Mouse (Mus musculus) limb, embryonic 15.5 days (tissue): ENCODE data around the gene Pla2g6. TPM values are rescaled to one million over a fixed set of nuclear protein-coding genes. Genes with fewer than 3 reads are reported as not detected.

ENCODE experiments used
- ATAC-seq: fragments of 200-750 bp; cut with Nextera tagmentation; 2 replicates; pipeline ENCODE4 v1.8.0; 2017; ENCODE audit warnings: low read depth, moderate TSS enrichment; ENCODE audit not compliant: insufficient number of reproducible peaks, low FRiP score, low TSS enrichment
- H3K27ac ChIP-seq: fragments of 300-500 bp; sonication (generic); 2 replicates; pipeline ENCODE4 v1.5.1; 2015; ENCODE audit warnings: moderate library complexity, mild to moderate bottlenecking, inconsistent platforms
- H3K27me3 ChIP-seq: fragments of 300-500 bp; sonication (generic); 2 replicates; pipeline ENCODE4 v1.6.1; 2015; ENCODE audit warnings: inconsistent platforms
- H3K36me3 ChIP-seq: fragments of 300-500 bp; sonication (generic); 2 replicates; pipeline ENCODE4 v1.6.1; 2015; ENCODE audit warnings: inconsistent platforms
- H3K4me1 ChIP-seq: fragments of 300-500 bp; sonication (generic); 2 replicates; pipeline ENCODE4 v1.6.1; 2015; ENCODE audit warnings: inconsistent platforms
- H3K4me2 ChIP-seq: fragments of 300-500 bp; sonication (generic); 2 replicates; pipeline ENCODE4 v1.6.1; 2015; ENCODE audit warnings: mild to moderate bottlenecking, inconsistent platforms
- H3K4me3 ChIP-seq: fragments of 300-500 bp; sonication (generic); 2 replicates; pipeline ENCODE4 v1.5.1; 2015; ENCODE audit warnings: mild to moderate bottlenecking, inconsistent platforms
- H3K9ac ChIP-seq: fragments of 300-500 bp; sonication (generic); 2 replicates; pipeline ENCODE4 v1.6.1; 2015; ENCODE audit warnings: inconsistent platforms
- H3K9me3 ChIP-seq: fragments of 300-500 bp; sonication (generic); 2 replicates; pipeline ENCODE4 v1.6.1; 2016; ENCODE audit warnings: inconsistent platforms
- WGBS: fragments of 180-500 bp; shearing (Covaris S2); methylation state at CpG from one replicate; pipeline ENCODE4 v1.1.7; 2015; 5-methylcytosine and 5-hydroxymethylcytosine counted together
- polyA plus RNA-seq: library from polyadenylated mRNA; unstranded; fragments of >200 nt; fragmentation: Nextera tagmentation; extraction: Ambion mirVana; gene quantifications from 2 replicates; pipeline ENCODE4 v1.2.1, GENCODE M21; 2015

Gene Pla2g6
- polyA plus RNA-seq, 1 experiment from 2014 or later, result 12.9 TPM

GRCm38 (mm10) chr15:79262786-79263309, 65.3 kb downstream of the Pla2g6 start:
- Histone ChIP-seq H3K4me3 (no peak overlapping the region), H3K27ac (no peak overlapping the region), H3K9me3 (no peaks in the 10 kb centered on the region), H3K27me3 (peaks cover 35% of the 10 kb centered on the region), H3K4me1 (peaks cover 28% of the 10 kb centered on the region), H3K9ac (no peak overlapping the region), H3K4me2 (no peak overlapping the region), H3K36me3 (no peaks in the 10 kb centered on the region)
- 90% methylated on average over 3 of the region's 3 CpGs for WGBS
- no peak for ATAC-seq

DNA sequence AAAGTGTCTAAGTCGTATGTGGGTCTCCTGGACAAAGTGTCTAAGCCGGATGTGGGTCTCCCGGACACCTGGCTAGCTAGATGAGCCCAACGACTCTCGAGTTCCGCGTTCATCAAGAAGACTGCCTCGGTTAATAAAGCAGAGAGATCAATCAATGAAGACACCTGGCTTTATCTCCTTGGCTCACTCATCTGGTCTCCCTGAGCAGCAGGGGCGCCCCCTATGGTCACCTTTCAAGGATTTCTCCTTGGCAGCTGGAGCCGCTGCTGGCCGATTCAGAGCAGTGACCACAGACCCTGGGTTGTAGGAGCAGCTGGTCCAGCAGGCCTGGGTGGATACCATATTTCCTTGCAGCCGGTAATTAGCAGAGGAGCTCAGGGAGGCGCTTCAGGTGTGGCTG, 65.8 kb downstream of the Pla2g6 start:
- peak overlapping the region; percentile 100 for H3K4me2 ChIP-seq
- no peak overlapping the region for H3K9ac ChIP-seq
- no peak overlapping the region for H3K27ac ChIP-seq
- no peaks in the 10 kb centered on the region for H3K9me3 ChIP-seq
- WGBS, result 21% methylated on average over 13 of the region's 13 CpGs
- peaks cover 28% of the 10 kb centered on the region for H3K4me1 ChIP-seq
- no peaks in the 10 kb centered on the region for H3K36me3 ChIP-seq
- H3K4me3 ChIP-seq, result peak overlapping the region; percentile 63; the same call in 1 of the 2 replicates
- peaks cover 35% of the 10 kb centered on the region for H3K27me3 ChIP-seq
- no peak for ATAC-seq

- no peak; the same call in 1 of the 2 replicates for ATAC-seq
- H3K4me2 ChIP-seq, result peak overlapping the region; percentile 100
- H3K4me3 ChIP-seq, result peak overlapping the region; percentile 63
- 0% methylated on average over 15 of the region's 28 CpGs for WGBS
- peaks cover 35% of the 10 kb centered on the region for H3K27me3 ChIP-seq
- H3K9me3 ChIP-seq, result no peaks in the 10 kb centered on the region
- H3K9ac ChIP-seq, result peak overlapping the region; percentile 58
- H3K27ac ChIP-seq, result peak overlapping the region; percentile 57
- H3K4me1 ChIP-seq, result peaks cover 28% of the 10 kb centered on the region
- H3K36me3 ChIP-seq, result no peaks in the 10 kb centered on the region
These were observed 66.4 kb downstream of the Pla2g6 start for GRCm38 (mm10) chr15:79261757-79262156.

DNA sequence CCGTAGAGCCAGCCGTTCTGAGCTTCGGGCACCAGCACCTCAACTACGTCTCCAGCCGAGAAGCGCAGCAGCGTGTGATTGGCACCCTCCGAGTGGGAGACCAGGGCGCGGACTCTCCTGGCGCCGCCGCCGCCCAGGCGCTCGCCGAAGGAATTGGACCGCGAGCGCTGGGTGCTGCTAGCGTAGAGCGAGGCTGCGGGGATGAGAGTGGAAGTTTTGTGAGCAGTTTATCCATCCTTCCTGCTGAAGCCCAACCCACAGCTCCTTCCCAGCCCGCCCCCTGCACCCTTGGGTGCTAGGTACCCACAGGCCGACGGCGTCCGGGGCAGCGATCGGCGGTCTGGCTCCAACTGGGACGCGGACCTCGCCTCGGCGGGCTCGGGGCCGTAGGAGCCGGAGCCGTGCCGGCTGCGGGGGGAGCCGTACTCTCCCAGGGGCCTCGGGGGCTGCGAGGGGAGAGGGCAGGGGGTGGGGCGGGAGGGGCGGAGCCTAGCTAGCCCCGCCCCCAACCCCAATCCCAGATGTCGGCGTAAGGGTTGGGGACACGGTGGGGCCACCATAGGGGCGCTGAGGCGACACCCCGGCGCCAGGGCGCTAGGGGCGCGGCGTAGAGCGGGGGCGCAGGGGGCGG, 67.0 kb downstream of the Pla2g6 start:
- Histone ChIP-seq H3K27me3 (peaks cover 35% of the 10 kb centered on the region), H3K27ac (peak overlapping the region; percentile 57), H3K4me2 (peak overlapping the region; percentile 100), H3K4me1 (peaks cover 28% of the 10 kb centered on the region), H3K9me3 (no peaks in the 10 kb centered on the region), H3K4me3 (peak overlapping the region; percentile 63), H3K36me3 (no peaks in the 10 kb centered on the region), H3K9ac (peak overlapping the region; percentile 58)
- peak; percentile 57 for ATAC-seq
- 1% methylated on average over 56 of the region's 62 CpGs for WGBS

GRCm38 (mm10) chr15:79258521-79258920, 69.7 kb downstream of the Pla2g6 start:
- ATAC-seq, result no peak
- H3K4me1 ChIP-seq, result peaks cover 28% of the 10 kb centered on the region
- no peak overlapping the region for H3K4me3 ChIP-seq
- 23% methylated on average over 17 of the region's 17 CpGs for WGBS
- H3K27me3 ChIP-seq, result peaks cover 48% of the 10 kb centered on the region
- no peaks in the 10 kb centered on the region for H3K9me3 ChIP-seq
- H3K4me2 ChIP-seq, result no peak overlapping the region
- no peak overlapping the region for H3K9ac ChIP-seq
- H3K36me3 ChIP-seq, result no peaks in the 10 kb centered on the region
- no peak overlapping the region for H3K27ac ChIP-seq

DNA sequence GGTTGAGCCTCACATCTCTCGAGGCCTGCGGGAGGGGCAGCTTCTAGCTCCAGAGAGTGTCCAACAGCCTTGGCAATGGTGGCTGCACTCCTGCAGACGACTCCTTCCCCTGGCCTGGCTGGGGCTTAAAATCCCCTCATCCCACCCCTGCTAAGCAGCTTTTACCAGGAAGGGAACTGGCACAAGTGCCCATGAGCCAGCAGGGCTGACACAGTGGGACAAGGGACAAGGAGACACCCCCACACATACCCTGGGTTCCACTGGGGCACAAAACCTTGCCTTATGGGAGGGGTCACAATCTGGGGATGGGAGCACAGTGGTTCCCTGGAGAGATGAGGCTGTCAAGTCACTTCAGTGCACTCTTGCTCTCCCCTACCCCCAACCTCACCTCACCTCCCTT, 73.5 kb downstream of the Pla2g6 start, which contains the start of gene Slc16a8:
Gene Slc16a8 (minus strand): TSS at position 101 of the 400 bp plus-strand sequence.
- H3K4me2 ChIP-seq, result no peak within 1 kb of the TSS
- no peak within 1 kb of the TSS for H3K4me3 ChIP-seq
- H3K4me1 ChIP-seq, result peaks cover 23% of the 10 kb centered on the region
- WGBS, result 29% methylated on average over 3 of the region's 3 CpGs
- peaks cover under 1% of the 10 kb centered on the region; the same call in 1 of the 2 replicates for H3K36me3 ChIP-seq
- H3K9ac ChIP-seq, result no peak within 1 kb of the TSS
- peaks cover 51% of the 10 kb centered on the region for H3K27me3 ChIP-seq
- H3K9me3 ChIP-seq, result no peaks in the 10 kb centered on the region
- H3K27ac ChIP-seq, result no peak within 1 kb of the TSS
- no peak for ATAC-seq

GRCm38 (mm10) chr15:79252580-79252979, 75.6 kb downstream of the Pla2g6 start:
- H3K9ac ChIP-seq, result peak overlapping the region; percentile 44
- peaks cover 22% of the 10 kb centered on the region for H3K36me3 ChIP-seq
- H3K4me1 ChIP-seq, result peaks cover 17% of the 10 kb centered on the region
- H3K4me3 ChIP-seq, result peak overlapping the region; percentile 40
- H3K27me3 ChIP-seq, result peaks cover 46% of the 10 kb centered on the region
- H3K4me2 ChIP-seq, result peak overlapping the region; percentile 87
- 32% methylated on average over 24 of the region's 24 CpGs for WGBS
- no peak overlapping the region for H3K27ac ChIP-seq
- no peaks in the 10 kb centered on the region for H3K9me3 ChIP-seq
- ATAC-seq, result no peak

DNA sequence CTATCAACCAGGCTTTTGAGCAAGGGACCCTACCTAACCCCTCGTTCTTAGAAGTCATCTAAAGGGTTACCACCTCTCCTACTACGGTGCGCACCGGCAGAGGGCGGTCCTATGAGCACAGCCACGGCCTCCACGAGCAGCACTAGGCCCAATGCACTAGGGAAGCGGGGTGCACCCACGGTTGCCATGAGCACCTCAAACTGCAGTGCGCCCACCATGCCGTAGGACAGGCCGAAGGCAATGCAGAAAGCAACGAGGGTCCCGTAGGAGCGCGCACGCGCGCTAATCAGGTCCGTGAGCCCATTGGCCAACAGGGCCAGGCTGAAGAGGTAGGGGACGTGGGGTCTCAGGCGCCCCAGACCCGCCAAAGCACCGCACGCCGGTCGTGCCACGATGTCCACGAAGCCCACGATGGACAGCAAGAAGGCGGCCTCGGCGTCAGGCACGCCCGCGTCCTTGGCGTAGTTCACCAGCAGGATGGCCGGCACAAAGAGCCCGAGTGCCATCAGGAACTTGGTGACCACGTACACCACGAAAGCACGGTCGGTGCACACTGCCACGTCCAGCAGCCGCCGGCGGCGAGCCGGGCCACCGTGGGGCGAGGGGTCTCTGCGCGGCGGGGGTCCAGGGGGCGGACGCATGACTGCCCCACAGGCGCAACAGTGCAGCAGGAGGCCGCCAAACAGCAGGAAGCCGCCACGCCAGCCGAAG, 76.3 kb downstream of the Pla2g6 start:
- Histone ChIP-seq H3K9ac (peak overlapping the region; percentile 44), H3K9me3 (no peaks in the 10 kb centered on the region), H3K36me3 (peaks cover 27% of the 10 kb centered on the region), H3K4me3 (peak overlapping the region; percentile 40), H3K4me2 (peak overlapping the region; percentile 87), H3K4me1 (peaks cover 17% of the 10 kb centered on the region), H3K27me3 (peaks cover 46% of the 10 kb centered on the region), H3K27ac (no peak overlapping the region)
- ATAC-seq, result no peak
- WGBS, result 2% methylated on average over 61 of the region's 61 CpGs

DNA sequence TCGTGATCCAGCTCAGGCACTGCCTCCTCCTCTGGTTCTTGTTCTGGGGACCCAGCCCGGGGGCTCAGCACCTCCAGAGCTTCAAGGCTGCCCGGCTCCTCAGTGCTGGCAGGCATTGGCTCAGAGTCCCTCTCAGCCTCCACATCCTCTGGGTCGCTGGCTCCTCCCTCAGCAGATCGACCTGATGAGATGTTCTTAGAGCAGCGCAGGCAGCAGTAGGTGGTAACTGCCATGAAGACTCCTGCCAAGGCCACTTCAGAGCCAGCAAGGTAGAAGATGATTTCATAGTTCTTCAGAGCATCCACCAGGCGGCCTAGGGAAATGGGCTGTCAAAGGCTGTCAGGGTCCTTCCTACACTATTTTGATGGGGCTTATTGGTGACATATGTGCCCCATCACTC, 77.0 kb downstream of the Pla2g6 start:
- Histone ChIP-seq H3K4me2 (peak overlapping the region; percentile 87), H3K27ac (no peak overlapping the region), H3K4me1 (peaks cover 17% of the 10 kb centered on the region), H3K4me3 (0 out of 2 replicates have a peak overlapping the region, but pooled peaks have one; percentile 40), H3K9ac (no peak overlapping the region), H3K27me3 (peaks cover 46% of the 10 kb centered on the region), H3K36me3 (peaks cover 33% of the 10 kb centered on the region), H3K9me3 (no peaks in the 10 kb centered on the region)
- no peak for ATAC-seq
- WGBS, result 51% methylated on average over 7 of the region's 7 CpGs

GRCm38 (mm10) chr15:79250236-79250635, 78.0 kb downstream of the Pla2g6 start:
- no peak overlapping the region for H3K9ac ChIP-seq
- 88% methylated on average over 2 of the region's 2 CpGs for WGBS
- H3K9me3 ChIP-seq, result no peaks in the 10 kb centered on the region
- H3K36me3 ChIP-seq, result peaks cover 43% of the 10 kb centered on the region
- no peak overlapping the region for H3K4me3 ChIP-seq
- H3K4me2 ChIP-seq, result no peak overlapping the region
- peaks cover 46% of the 10 kb centered on the region for H3K27me3 ChIP-seq
- ATAC-seq, result no peak
- H3K27ac ChIP-seq, result no peak overlapping the region
- peaks cover 17% of the 10 kb centered on the region for H3K4me1 ChIP-seq

DNA sequence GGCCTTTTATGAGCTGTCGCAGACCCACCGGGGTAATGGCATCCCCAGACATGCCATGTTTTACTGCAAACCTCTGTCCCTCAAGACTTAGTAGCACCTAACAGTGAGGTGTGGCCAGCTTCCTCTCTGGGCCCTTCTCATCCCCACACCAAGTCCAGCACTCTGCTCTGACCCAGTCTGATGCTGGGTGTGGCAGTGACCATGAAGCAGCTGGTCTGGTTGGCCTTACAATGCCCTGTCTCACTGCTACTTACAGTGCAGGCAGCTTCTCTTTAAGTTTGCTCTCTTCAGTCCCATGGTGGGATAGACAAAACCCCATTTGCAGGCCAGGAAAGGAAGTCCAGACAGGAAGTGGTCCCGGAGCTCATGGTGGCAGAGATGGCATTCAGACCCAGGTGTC, 82.9 kb downstream of the Pla2g6 start:
- H3K4me2 ChIP-seq, result no peak overlapping the region
- H3K9me3 ChIP-seq, result no peaks in the 10 kb centered on the region
- H3K36me3 ChIP-seq, result peaks cover 71% of the 10 kb centered on the region
- no peak for ATAC-seq
- H3K27me3 ChIP-seq, result 0 out of 2 replicates have a peak, but pooled peaks cover under 1% of the 10 kb centered on the region
- WGBS, result 82% methylated on average over 3 of the region's 3 CpGs
- H3K4me3 ChIP-seq, result no peak overlapping the region
- H3K9ac ChIP-seq, result no peak overlapping the region
- peaks cover 6% of the 10 kb centered on the region for H3K4me1 ChIP-seq
- no peak overlapping the region for H3K27ac ChIP-seq
